Mouse (Mus musculus): ENCODE data around the gene Ier2. TPM values are rescaled to one million over a fixed set of nuclear protein-coding genes. Genes with fewer than 3 reads are reported as not detected.

Ier2 gene
- polyA plus RNA-seq, 1 experiment = 154 TPM

GRCm38 (mm10) chr8:84639162-84640009 is 23.3 kb downstream of the Ier2 start:
- no peak for TF ChIP-seq GATA1 (IDR thresholded peaks at IDR 0.05; ENCODE audit: low read length)

- no peak for TF ChIP-seq GATA1 (IDR thresholded peaks at IDR 0.05; ENCODE audit: low read length)
Observed at GRCm38 (mm10) chr8:84638555-84639161, 24.0 kb downstream of the Ier2 start.

DNA sequence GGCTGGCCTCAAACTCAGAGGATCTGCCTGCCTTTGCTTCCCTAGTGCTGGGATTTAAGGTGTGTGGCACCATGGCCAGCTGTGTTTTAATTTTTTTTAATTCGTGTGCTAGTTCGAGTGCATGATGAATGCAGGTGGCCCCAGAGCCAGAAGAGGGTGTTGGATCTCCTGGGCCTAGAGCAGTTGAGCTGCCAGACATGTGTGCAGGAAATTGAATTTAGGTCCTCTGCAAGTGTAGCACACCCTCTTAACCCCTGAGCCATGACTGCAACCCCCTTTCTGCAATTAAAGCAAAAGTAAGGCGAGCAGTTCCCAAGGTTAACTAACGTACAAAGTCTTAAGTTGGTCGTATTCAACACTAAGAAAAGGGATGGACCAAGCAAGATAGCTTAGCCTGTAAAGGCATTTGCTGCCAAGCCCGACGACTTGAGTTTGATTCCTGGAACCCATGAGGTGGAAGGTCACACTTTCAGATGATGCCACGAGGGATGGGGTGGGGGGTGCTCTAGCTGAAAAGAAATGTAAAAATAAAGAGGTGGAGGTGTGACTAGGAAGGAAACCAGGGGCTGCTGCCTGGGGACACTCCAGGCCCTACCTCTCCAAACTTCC is 24.6 kb downstream of the Ier2 start:
- no peak for TF ChIP-seq GATA1 (IDR thresholded peaks at IDR 0.05; ENCODE audit: low read length)

- TF ChIP-seq GATA1 (IDR thresholded peaks at IDR 0.05; ENCODE audit: low read length) = no peak
Observed at GRCm38 (mm10) chr8:84636051-84636691, 26.5 kb downstream of the Ier2 start.

- TF ChIP-seq GATA1 (IDR thresholded peaks at IDR 0.05; ENCODE audit: low read length) = no peak
Observed at GRCm38 (mm10) chr8:84635397-84636050, 27.1 kb downstream of the Ier2 start.

DNA sequence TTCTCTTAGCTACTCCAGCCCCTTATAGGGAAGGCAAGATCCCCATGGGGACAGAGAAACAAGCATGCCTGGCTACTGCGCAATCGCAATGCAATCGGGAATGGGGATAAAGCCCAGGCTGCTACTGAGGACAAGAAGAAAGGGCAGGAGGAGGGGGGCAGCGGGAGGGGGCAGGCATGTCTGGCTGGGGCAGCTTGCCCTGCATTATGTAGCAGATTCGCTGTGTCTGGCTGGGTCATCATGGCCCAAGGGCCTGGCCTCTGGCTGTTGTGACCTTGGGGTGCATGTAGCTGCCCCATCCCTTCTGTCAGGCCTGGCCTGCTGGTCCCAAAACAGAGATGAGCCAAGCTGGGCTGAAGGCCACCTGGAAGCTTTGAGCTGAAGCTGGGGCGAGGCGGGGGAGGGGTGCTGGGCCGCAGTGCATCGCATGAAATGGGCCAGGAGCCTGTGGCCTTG is 27.8 kb downstream of the Ier2 start:
- no peak for TF ChIP-seq GATA1 (IDR thresholded peaks at IDR 0.05; ENCODE audit: low read length)

GRCm38 (mm10) chr8:84633841-84634584 is 28.6 kb downstream of the Ier2 start:
- no peak for TF ChIP-seq GATA1 (IDR thresholded peaks at IDR 0.05; ENCODE audit: low read length)

GRCm38 (mm10) chr8:84631813-84632212 is 30.8 kb downstream of the Ier2 start:
- no peak for TF ChIP-seq GATA1 (IDR thresholded peaks at IDR 0.05; ENCODE audit: low read length)

- TF ChIP-seq GATA1 (IDR thresholded peaks at IDR 0.05; ENCODE audit: low read length) = no peak
Observed at GRCm38 (mm10) chr8:84630145-84630544, 32.5 kb downstream of the Ier2 start.

GRCm38 (mm10) chr8:84629586-84629985 is 33.1 kb downstream of the Ier2 start:
- TF ChIP-seq GATA1 (IDR thresholded peaks at IDR 0.05; ENCODE audit: low read length) = no peak

DNA sequence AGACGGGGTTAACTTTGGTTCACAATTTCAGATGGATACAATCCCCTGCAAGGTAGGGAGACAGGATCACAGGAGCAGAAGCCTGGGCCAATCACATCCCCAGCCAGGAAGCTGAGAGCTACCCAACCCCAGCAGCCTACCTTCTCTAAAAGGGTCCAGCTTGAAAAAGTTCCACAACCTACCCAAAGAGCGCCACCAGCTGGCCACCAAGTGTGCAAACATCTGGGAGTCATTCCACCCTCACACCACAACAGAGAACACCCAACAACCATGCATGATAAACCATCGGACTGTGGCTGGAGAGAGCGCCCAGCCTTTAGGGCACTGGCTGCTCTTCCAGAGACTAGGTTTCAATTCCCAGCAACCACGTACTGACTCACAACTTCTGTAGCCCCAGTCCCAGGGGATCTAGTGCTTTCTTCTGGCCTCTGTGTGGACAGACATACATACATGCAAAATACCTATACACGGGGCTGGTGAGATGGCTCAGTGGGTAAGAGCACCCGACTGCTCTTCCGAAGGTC is 41.5 kb downstream of the Ier2 start:
- TF ChIP-seq GATA1 (IDR thresholded peaks at IDR 0.05; ENCODE audit: low read length) = no peak

- no peak for TF ChIP-seq GATA1 (IDR thresholded peaks at IDR 0.05; ENCODE audit: low read length)
Observed at GRCm38 (mm10) chr8:84617005-84617404, 45.6 kb downstream of the Ier2 start.

- TF ChIP-seq GATA1 (IDR thresholded peaks at IDR 0.05; ENCODE audit: low read length) = no peak
Observed at GRCm38 (mm10) chr8:84615666-84616485, 46.8 kb downstream of the Ier2 start.
